In genomic region chr12:109400936-109401586, GRCm38 (mm10) we compare ENCODE assay signal across 8 mouse cellular contexts. TPM values are rescaled to one million over a fixed set of nuclear protein-coding genes. Genes with fewer than 3 reads are reported as not detected.
A peak's percentile ranks its signal among the peaks of the same experiment; 100 is the strongest.
DNase-seq lines count a peak whose midpoint lies in the region; ATAC-seq and TF ChIP-seq lines count a peak whose summit lies in the region.

No protein-coding gene starts in this region.

- no peak overlapping the region for H3K4me2 ChIP-seq in midbrain, embryonic 14.5 days (ENCODE audit: low read length)
- no peak overlapping the region for H3K4me2 ChIP-seq in midbrain, embryonic 13.5 days (replicated peaks)

- no peaks in the 10 kb centered on the region for H3K27me3 ChIP-seq in midbrain, embryonic 14.5 days (ENCODE audit: control insufficient read depth, insufficient read depth, low read length)
- peaks cover 10% of the 10 kb centered on the region for H3K27me3 ChIP-seq in midbrain, embryonic 13.5 days

- no peak for TF ChIP-seq POLR2A in embryonic fibroblast, embryonic 13.5 days (IDR thresholded peaks at IDR 0.05; ENCODE audit: low read depth, low read length)

- peak; percentile 52 for DNase-seq in gastrocnemius, postnatal 14 days
- no peak for DNase-seq in gastrocnemius, adult 8-10 months (ENCODE audit: low spot score in 2 of 2)
- DNase-seq in midbrain, embryonic 14.5 days: peak; percentile 72
- DNase-seq in urinary bladder, postnatal 36 days (ENCODE audit: low spot score in 2 of 2): no peak

- H3K4me1 ChIP-seq in midbrain, embryonic 14.5 days (ENCODE audit: control insufficient read depth, insufficient read depth, low read length): peaks cover 6% of the 10 kb centered on the region
- H3K4me1 ChIP-seq in midbrain, embryonic 13.5 days (replicated peaks): peaks cover 52% of the 10 kb centered on the region
- H3K4me1 ChIP-seq in embryonic fibroblast, embryonic 13.5 days (ENCODE audit: control insufficient read depth, insufficient read depth, low read length): peaks cover 15% of the 10 kb centered on the region

- peak; percentile 64; the same call in 1 of the 2 replicates for TF ChIP-seq CTCF in embryonic fibroblast, embryonic 13.5 days (IDR thresholded peaks at IDR 0.05; ENCODE audit: borderline replicate concordance, insufficient read depth, low read length)

- ATAC-seq in midbrain, embryonic 14.5 days (ENCODE audit: low FRiP score, low TSS enrichment): no peak
- ATAC-seq in midbrain, embryonic 13.5 days: no peak
- peak; percentile 36; the same call in 1 of the 2 replicates for ATAC-seq in megakaryocyte, adult 5-6 weeks (ENCODE audit: poor library complexity, severe bottlenecking)
- no peak for ATAC-seq in inflammation-experienced regulatory T-cells, adult 6 months

- no peaks in the 10 kb centered on the region for H3K9me3 ChIP-seq in midbrain, embryonic 14.5 days (ENCODE audit: control insufficient read depth, low read length)
- H3K9me3 ChIP-seq in midbrain, embryonic 13.5 days: no peaks in the 10 kb centered on the region

- WGBS in midbrain, embryonic 14.5 days: 55% methylated on average over 15 of the region's 15 CpGs
- 53% methylated on average over 15 of the region's 15 CpGs for WGBS in midbrain, embryonic 13.5 days

- no peaks in the 10 kb centered on the region for H3K36me3 ChIP-seq in midbrain, embryonic 14.5 days (ENCODE audit: control insufficient read depth, insufficient read depth, low read length)
- no peaks in the 10 kb centered on the region for H3K36me3 ChIP-seq in midbrain, embryonic 13.5 days

- no peak overlapping the region for H3K9ac ChIP-seq in midbrain, embryonic 14.5 days (replicated peaks; ENCODE audit: low read length)
- H3K9ac ChIP-seq in midbrain, embryonic 13.5 days (replicated peaks): no peak overlapping the region

- intact Hi-C loops in gastrocnemius, postnatal 14 days (cut with DNase I; ENCODE audit: low total_unique reads): no loop called here

- no peak overlapping the region for H3K4me3 ChIP-seq in midbrain, embryonic 14.5 days (replicated peaks; ENCODE audit: low read depth, low read length)
- H3K4me3 ChIP-seq in midbrain, embryonic 13.5 days (replicated peaks): no peak overlapping the region
- H3K4me3 ChIP-seq in embryonic fibroblast, embryonic 13.5 days (ENCODE audit: insufficient read depth, low read length): no peak overlapping the region

- H3K27ac ChIP-seq in midbrain, embryonic 14.5 days (replicated peaks; ENCODE audit: low read depth, low read length): no peak overlapping the region
- no peak overlapping the region for H3K27ac ChIP-seq in midbrain, embryonic 13.5 days
- peak overlapping the region; percentile 34 for H3K27ac ChIP-seq in embryonic fibroblast, embryonic 13.5 days (ENCODE audit: insufficient read depth, low read length)

RNA-seq across cellular contexts. Expression of gene Dlk1, which starts 51.6 kb away (rescaled TPM):
- 100 to 1,000 TPM; 213 to 272 TPM for total RNA-seq in gastrocnemius, postnatal 14 days (2021)
- 1 to 10 TPM in 2 of 4 experiments, under 1 TPM in 2; 0.56 to 1.9 (median 0.95) TPM for total RNA-seq in gastrocnemius, adult 8-10 months (2022)
- 50.3 and 51.4 TPM in 2 replicates for polyA plus RNA-seq in midbrain, embryonic 14.5 days (2014; fragmentation: Nextera tagmentation; extraction: Ambion mirVana)
- 117 and 118 TPM in 2 replicates for polyA plus RNA-seq in midbrain, embryonic 13.5 days (2015; fragmentation: Nextera tagmentation; extraction: Ambion mirVana)
- 242 and 410 TPM in 2 replicates for polyA plus RNA-seq in embryonic fibroblast, embryonic 13.5 days (2011; ENCODE audit: insufficient read length, low read depth, missing spikeins)
- total RNA-seq in megakaryocyte, adult 5-6 weeks (2015): not detected in 2 replicates
- not detected in 2 replicates for total RNA-seq in megakaryocyte, adult 5-6 weeks (2017)
- polyA plus RNA-seq in inflammation-experienced regulatory T-cells, adult 6 months (2017; shearing (Covaris generic)): not detected

Comparison
In these comparisons a context has a peak if more than half of its experiments do, and no peak if none do; other contexts are left out.
1. DNase-seq: peak in gastrocnemius, postnatal 14 days (single experiment) and midbrain, embryonic 14.5 days (single experiment); none in gastrocnemius, adult 8-10 months (0 of 2) and urinary bladder, postnatal 36 days (0 of 2).
2. RNA of gene Dlk1, which starts 51.6 kb away (polyA plus RNA-seq): 242 to 410 TPM in embryonic fibroblast, embryonic 13.5 days, 117 to 118 TPM in midbrain, embryonic 13.5 days and 50.3 to 51.4 TPM in midbrain, embryonic 14.5 days; not detected in inflammation-experienced regulatory T-cells, adult 6 months; every median in the first group is over 10 times any median in the second.